Mouse (Mus musculus): ENCODE results near the gene Snx10. TPM values are rescaled to one million over a fixed set of nuclear protein-coding genes. Genes with fewer than 3 reads are reported as not detected.

The Snx10 gene
- total and polyA plus RNA-seq, 2 experiments from 2014 or later, result 10.9 to 13.5 TPM

- no peaks in the 10 kb centered on the region for H3K9me3 ChIP-seq (replicated peaks; ENCODE audit: control insufficient read depth, low read length)
- ATAC-seq (ENCODE audit: insufficient read depth, low read depth) (no peak), DNase-seq (ENCODE audit: low spot score) (no peak)
- no peaks in the 10 kb centered on the region for H3K4me1 ChIP-seq (ENCODE audit: control insufficient read depth, insufficient read depth)
- no peak overlapping the region for H3K4me2 ChIP-seq (ENCODE audit: low read depth, low read length)
- H3K27ac ChIP-seq (ENCODE audit: low read depth), result no peak overlapping the region
- WGBS, result 28% methylated on average over 7 of the region's 7 CpGs
- TF ChIP-seq EP300 (IDR thresholded peaks at IDR 0.05; ENCODE audit: low read depth) (no peak), CTCF (IDR thresholded peaks at IDR 0.05; ENCODE audit: low read depth) (no peak)
- H3K9ac ChIP-seq (replicated peaks; ENCODE audit: low read depth, low read length), result no peak overlapping the region
- no peaks in the 10 kb centered on the region for H3K36me3 ChIP-seq (replicated peaks; ENCODE audit: control insufficient read depth, insufficient read depth, low read length)
- peaks cover 10% of the 10 kb centered on the region; the same call in 1 of the 2 replicates for H3K27me3 ChIP-seq (ENCODE audit: control insufficient read depth, insufficient read depth, low read length)
- no peak overlapping the region for H3K4me3 ChIP-seq (ENCODE audit: low read depth, low read length)
These were observed 83.1 kb downstream of the Snx10 start for GRCm38 (mm10) chr6:51606803-51607202.

GRCm38 (mm10) chr6:51611621-51612020 lies 87.9 kb downstream of the Snx10 start:
- no peaks in the 10 kb centered on the region for H3K4me1 ChIP-seq (ENCODE audit: control insufficient read depth, insufficient read depth)
- peaks cover 19% of the 10 kb centered on the region; the same call in 1 of the 2 replicates for H3K27me3 ChIP-seq (ENCODE audit: control insufficient read depth, insufficient read depth, low read length)
- H3K36me3 ChIP-seq (replicated peaks; ENCODE audit: control insufficient read depth, insufficient read depth, low read length), result no peaks in the 10 kb centered on the region
- no peak overlapping the region for H3K27ac ChIP-seq (ENCODE audit: low read depth)
- DNase-seq (ENCODE audit: low spot score), result no peak
- 72% methylated on average over 4 of the region's 4 CpGs for WGBS
- ATAC-seq (ENCODE audit: insufficient read depth, low read depth), result no peak
- TF ChIP-seq EP300 (IDR thresholded peaks at IDR 0.05; ENCODE audit: low read depth) (no peak), CTCF (IDR thresholded peaks at IDR 0.05; ENCODE audit: low read depth) (no peak)
- H3K9ac ChIP-seq (replicated peaks; ENCODE audit: low read depth, low read length), result no peak overlapping the region
- no peaks in the 10 kb centered on the region for H3K9me3 ChIP-seq (replicated peaks; ENCODE audit: control insufficient read depth, low read length)
- no peak overlapping the region for H3K4me2 ChIP-seq (ENCODE audit: low read depth, low read length)
- H3K4me3 ChIP-seq (ENCODE audit: low read depth, low read length), result no peak overlapping the region

GRCm38 (mm10) chr6:51612371-51613051 lies 88.8 kb downstream of the Snx10 start:
- DNase-seq (ENCODE audit: low spot score), result peak; percentile 25
- ATAC-seq (ENCODE audit: insufficient read depth, low read depth), result peak; percentile 79

GRCm38 (mm10) chr6:51613661-51614060 lies 90.0 kb downstream of the Snx10 start:
- H3K9me3 ChIP-seq (replicated peaks; ENCODE audit: control insufficient read depth, low read length), result no peaks in the 10 kb centered on the region
- H3K4me1 ChIP-seq (ENCODE audit: control insufficient read depth, insufficient read depth), result no peaks in the 10 kb centered on the region
- TF ChIP-seq CTCF (IDR thresholded peaks at IDR 0.05; ENCODE audit: low read depth) (no peak), EP300 (IDR thresholded peaks at IDR 0.05; ENCODE audit: low read depth) (no peak)
- DNase-seq (ENCODE audit: low spot score), result no peak
- H3K36me3 ChIP-seq (replicated peaks; ENCODE audit: control insufficient read depth, insufficient read depth, low read length), result no peaks in the 10 kb centered on the region
- 83% methylated on average over 11 of the region's 11 CpGs for WGBS
- no peak overlapping the region for H3K27ac ChIP-seq (ENCODE audit: low read depth)
- no peak overlapping the region for H3K4me3 ChIP-seq (ENCODE audit: low read depth, low read length)
- no peak overlapping the region for H3K4me2 ChIP-seq (ENCODE audit: low read depth, low read length)
- no peak overlapping the region for H3K9ac ChIP-seq (replicated peaks; ENCODE audit: low read depth, low read length)
- no peak for ATAC-seq (ENCODE audit: insufficient read depth, low read depth)
- peaks cover 19% of the 10 kb centered on the region; the same call in 1 of the 2 replicates for H3K27me3 ChIP-seq (ENCODE audit: control insufficient read depth, insufficient read depth, low read length)

More at GRCm38 (mm10) chr6:51612371-51613051, 88.8 kb downstream of the Snx10 start:
- WGBS, result 2% methylated on average over 51 of the region's 54 CpGs
- Histone ChIP-seq H3K9ac (replicated peaks; ENCODE audit: low read depth, low read length) (peak overlapping the region; percentile 40; the same call in 1 of the 2 replicates), H3K27ac (ENCODE audit: low read depth) (no peak overlapping the region), H3K36me3 (replicated peaks; ENCODE audit: control insufficient read depth, insufficient read depth, low read length) (no peaks in the 10 kb centered on the region), H3K4me3 (ENCODE audit: low read depth, low read length) (peak overlapping the region; percentile 63), H3K4me1 (ENCODE audit: control insufficient read depth, insufficient read depth) (no peaks in the 10 kb centered on the region), H3K4me2 (ENCODE audit: low read depth, low read length) (peak overlapping the region; percentile 90), H3K9me3 (replicated peaks; ENCODE audit: control insufficient read depth, low read length) (no peaks in the 10 kb centered on the region), H3K27me3 (ENCODE audit: control insufficient read depth, insufficient read depth, low read length) (peaks cover 19% of the 10 kb centered on the region; the same call in 1 of the 2 replicates)
- TF ChIP-seq EP300 (IDR thresholded peaks at IDR 0.05; ENCODE audit: low read depth) (no peak), CTCF (IDR thresholded peaks at IDR 0.05; ENCODE audit: low read depth) (peak; percentile 64)

GRCm38 (mm10) chr6:51626843-51627242 lies 103.1 kb downstream of the Snx10 start:
- no peaks in the 10 kb centered on the region for H3K9me3 ChIP-seq (replicated peaks; ENCODE audit: control insufficient read depth, low read length)

More at GRCm38 (mm10) chr6:51626843-51627242, 103.1 kb downstream of the Snx10 start:
- Histone ChIP-seq H3K4me2 (ENCODE audit: low read depth, low read length) (no peak overlapping the region), H3K4me3 (ENCODE audit: low read depth, low read length) (no peak overlapping the region), H3K36me3 (replicated peaks; ENCODE audit: control insufficient read depth, insufficient read depth, low read length) (no peaks in the 10 kb centered on the region), H3K27me3 (ENCODE audit: control insufficient read depth, insufficient read depth, low read length) (no peaks in the 10 kb centered on the region), H3K4me1 (ENCODE audit: control insufficient read depth, insufficient read depth) (no peaks in the 10 kb centered on the region), H3K9ac (replicated peaks; ENCODE audit: low read depth, low read length) (no peak overlapping the region), H3K27ac (ENCODE audit: low read depth) (no peak overlapping the region)
- TF ChIP-seq CTCF (IDR thresholded peaks at IDR 0.05; ENCODE audit: low read depth) (no peak), EP300 (IDR thresholded peaks at IDR 0.05; ENCODE audit: low read depth) (no peak)
- ATAC-seq (ENCODE audit: insufficient read depth, low read depth) (no peak), DNase-seq (ENCODE audit: low spot score) (no peak)
- WGBS, result 57% methylated on average over 5 of the region's 5 CpGs
